Mouse (Mus musculus) brown adipose tissue, adult 24 weeks (tissue): ENCODE data around the gene Wfdc8. TPM values are rescaled to one million over a fixed set of nuclear protein-coding genes. Genes with fewer than 3 reads are reported as not detected.

Experiments used
- H3K27ac ChIP-seq: fragments of 200-500 bp; replicated peaks from 2 replicates; pipeline ENCODE4 v1.5.1; 2012; ENCODE audit warnings: low read depth, mild to moderate bottlenecking, low read length
- H3K4me1 ChIP-seq: fragments of 200-500 bp; 2 replicates; pipeline ENCODE4 v1.6.1; 2012; ENCODE audit warnings: low read length, mixed read lengths; ENCODE audit not compliant: control insufficient read depth, insufficient read depth, insufficient read length
- H3K4me3 ChIP-seq: fragments of 200-500 bp; 2 replicates; pipeline ENCODE4 v1.5.1; 2012; ENCODE audit warnings: low read depth, mild to moderate bottlenecking, low read length, moderate library complexity; ENCODE audit not compliant: insufficient read depth
- polyA plus RNA-seq: library from polyadenylated mRNA; stranded (reverse); fragments of >200 nt; gene quantifications from 2 replicates; pipeline ENCODE4 v1.2.4, GENCODE M21; 2012; ENCODE audit not compliant: missing spikeins, insufficient read depth, insufficient read length

Wfdc8 gene
- polyA plus RNA-seq, 1 experiment = not detected

DNA sequence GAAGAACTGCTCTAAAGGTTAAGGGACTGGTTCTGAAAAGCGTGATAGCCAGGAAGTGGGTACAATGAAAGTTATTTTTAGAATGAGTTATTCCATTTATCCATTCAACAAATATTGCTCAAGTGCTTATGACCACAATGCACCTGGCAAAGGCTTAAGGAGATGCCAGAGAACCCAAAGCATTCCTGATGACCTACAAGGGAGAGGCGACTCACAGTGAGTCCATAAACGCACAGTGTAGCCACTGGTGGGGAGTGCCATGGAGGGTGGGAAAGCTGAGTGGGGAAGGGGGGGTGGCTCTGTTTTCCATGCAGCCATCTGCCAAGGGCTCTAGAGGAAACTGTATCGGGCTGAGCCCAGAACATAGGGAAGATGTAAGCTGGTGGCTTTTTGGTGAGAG, 64.1 kb downstream of the Wfdc8 start:
- Histone ChIP-seq H3K27ac (no peak overlapping the region), H3K4me1 (no peaks in the 10 kb centered on the region), H3K4me3 (no peak overlapping the region)

Other genes with a start within 250 kb of the Wfdc8 start
- gene Slpi, start 224.5 kb downstream of the Wfdc8 start, polyA plus RNA-seq = 2.6 TPM in 1 of 2 replicates, not detected in the other
- gene Rbpjl, start 210.5 kb downstream of the Wfdc8 start, polyA plus RNA-seq = not detected in 2 replicates
- gene Matn4, start 208.5 kb downstream of the Wfdc8 start, polyA plus RNA-seq = 0.52 TPM in 1 of 2 replicates, not detected in the other
- gene Sdc4, start 169.7 kb downstream of the Wfdc8 start, polyA plus RNA-seq = 34.7 and 37.6 TPM in 2 replicates
- 24.4 and 27.2 TPM in 2 replicates for gene Sys1, start 156.7 kb downstream of the Wfdc8 start, polyA plus RNA-seq
- gene Gm20458, start 152.7 kb downstream of the Wfdc8 start, polyA plus RNA-seq = 2.4 TPM in 1 of 2 replicates, not detected in the other
- gene Trp53tg5, start 139.9 kb downstream of the Wfdc8 start, polyA plus RNA-seq = not detected in 2 replicates
- gene Dbndd2, start 127.5 kb downstream of the Wfdc8 start, polyA plus RNA-seq = 23.0 and 26.8 TPM in 2 replicates
- 15.7 and 21.6 TPM in 2 replicates for gene Pigt, start 116.1 kb downstream of the Wfdc8 start, polyA plus RNA-seq
- gene Wfdc2, start 51.2 kb downstream of the Wfdc8 start, polyA plus RNA-seq = not detected in 2 replicates
- gene Spint3, start 40.2 kb downstream of the Wfdc8 start, polyA plus RNA-seq = not detected in 2 replicates
- not detected in 2 replicates for gene Wfdc6a, start 28.2 kb downstream of the Wfdc8 start, polyA plus RNA-seq
- not detected in 2 replicates for gene Eppin, start 20.0 kb downstream of the Wfdc8 start, polyA plus RNA-seq
- not detected in 2 replicates for gene Wfdc6b, start 104 bp downstream of the Wfdc8 start, polyA plus RNA-seq
- gene Wfdc16, start 25.2 kb upstream of the Wfdc8 start, polyA plus RNA-seq = not detected in 2 replicates
- not detected in 2 replicates for gene Wfdc10, start 42.4 kb upstream of the Wfdc8 start, polyA plus RNA-seq
- not detected in 2 replicates for gene Wfdc9, start 43.0 kb upstream of the Wfdc8 start, polyA plus RNA-seq
- gene Wfdc11, start 60.5 kb upstream of the Wfdc8 start, polyA plus RNA-seq = not detected in 2 replicates
- gene Wfdc13, start 71.5 kb upstream of the Wfdc8 start, polyA plus RNA-seq = not detected in 2 replicates
- gene Spint4, start 84.9 kb upstream of the Wfdc8 start, polyA plus RNA-seq = not detected in 2 replicates
- not detected in 2 replicates for gene Spint5, start 101.7 kb upstream of the Wfdc8 start, polyA plus RNA-seq
- gene Wfdc3, start 132.3 kb upstream of the Wfdc8 start, polyA plus RNA-seq = not detected in 2 replicates
- gene Dnttip1, start 132.4 kb upstream of the Wfdc8 start, polyA plus RNA-seq = 12.7 and 16.6 TPM in 2 replicates
- 1.4 and 3.8 TPM in 2 replicates for gene Ube2c, start 156.3 kb upstream of the Wfdc8 start, polyA plus RNA-seq
- 204 and 410 TPM in 2 replicates for gene Tnnc2, start 166.3 kb upstream of the Wfdc8 start, polyA plus RNA-seq
- gene Snx21, start 172.2 kb upstream of the Wfdc8 start, polyA plus RNA-seq = 28.2 and 36.8 TPM in 2 replicates
- 15.5 and 16.3 TPM in 2 replicates for gene Acot8, start 191.3 kb upstream of the Wfdc8 start, polyA plus RNA-seq
- gene Zswim3, start 191.5 kb upstream of the Wfdc8 start, polyA plus RNA-seq = 1.5 and 3.6 TPM in 2 replicates
- 4.1 and 5.3 TPM in 2 replicates for gene Zswim1, start 209.1 kb upstream of the Wfdc8 start, polyA plus RNA-seq
- gene Spata25, start 214.9 kb upstream of the Wfdc8 start, polyA plus RNA-seq = not detected in 2 replicates
- gene Ctsa, start 219.2 kb upstream of the Wfdc8 start, polyA plus RNA-seq = 44.9 and 55.0 TPM in 2 replicates
- 1.1 and 4.1 TPM in 2 replicates for gene Neurl2, start 219.8 kb upstream of the Wfdc8 start, polyA plus RNA-seq
- 59.0 and 82.5 TPM in 2 replicates for gene Pltp, start 244.1 kb upstream of the Wfdc8 start, polyA plus RNA-seq